Mouse (Mus musculus): Measurements from ENCODE around the gene Saal1.
"Not testable (repeated sequence)": the region's sequence is repeated elsewhere in the genome, so short reads cannot be mapped to it uniquely, and the experiment has no call there.

Saal1 gene

DNA sequence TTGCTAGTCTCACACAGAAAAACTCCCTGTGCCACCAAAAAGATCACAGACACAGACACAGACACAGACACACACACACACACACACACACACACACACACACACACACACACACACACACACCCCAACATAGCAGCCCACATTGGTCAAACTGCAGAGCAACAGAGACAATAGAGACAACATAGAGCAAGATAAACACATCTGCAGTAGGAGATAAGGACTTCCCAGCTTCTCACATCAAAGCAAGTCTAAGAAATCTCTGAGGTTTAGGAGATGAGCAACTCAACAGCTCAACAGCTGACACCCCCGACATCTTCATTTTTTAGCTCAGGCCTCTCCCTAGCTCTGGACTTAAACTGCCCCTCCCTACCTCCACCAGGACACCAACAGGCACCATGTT is 13.7 kb downstream of the Saal1 start:
- no peak for DNase-seq (ENCODE audit: extremely low spot score, low spot score)

DNA sequence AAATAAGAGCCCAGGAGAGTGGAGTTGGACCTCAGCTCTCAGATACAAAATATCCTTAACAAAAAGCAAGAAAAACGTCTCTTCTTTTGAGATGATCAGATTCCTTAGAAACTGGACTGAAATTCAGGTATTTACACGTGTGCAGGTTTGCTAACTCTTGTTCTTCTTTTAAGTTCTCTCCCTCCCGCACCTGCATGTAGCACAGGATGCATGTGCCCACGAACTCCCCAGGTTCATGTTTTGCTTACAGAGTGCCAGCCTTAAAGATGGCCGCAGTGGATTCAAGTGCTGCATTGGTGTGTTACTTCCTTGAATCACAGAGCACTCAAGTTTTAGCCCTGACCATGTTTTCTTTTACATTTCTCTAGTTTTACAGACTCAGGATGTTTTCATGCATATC is 23.7 kb downstream of the Saal1 start:
- DNase-seq (ENCODE audit: extremely low spot score, low spot score), result no peak

DNA sequence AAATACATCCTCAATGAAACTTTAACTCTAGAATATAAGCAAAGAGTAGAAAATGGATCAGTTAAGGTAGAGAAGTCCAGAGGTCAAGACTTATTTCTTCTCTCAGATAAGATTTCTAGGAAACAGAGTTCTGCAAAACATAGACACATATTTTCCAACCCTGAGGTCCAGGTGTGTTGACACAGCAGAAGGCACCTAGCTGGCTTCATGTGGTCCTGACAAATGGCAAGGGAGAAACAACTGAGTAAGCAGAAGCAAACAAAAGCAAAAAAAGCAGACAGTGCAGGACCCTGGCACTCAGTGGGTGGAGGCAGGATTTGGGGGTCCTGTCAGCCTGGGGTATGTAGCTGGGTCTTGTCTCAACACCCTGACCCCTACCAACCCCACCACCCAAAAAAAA is 29.7 kb downstream of the Saal1 start:
- DNase-seq (ENCODE audit: extremely low spot score, low spot score), result no peak

DNA sequence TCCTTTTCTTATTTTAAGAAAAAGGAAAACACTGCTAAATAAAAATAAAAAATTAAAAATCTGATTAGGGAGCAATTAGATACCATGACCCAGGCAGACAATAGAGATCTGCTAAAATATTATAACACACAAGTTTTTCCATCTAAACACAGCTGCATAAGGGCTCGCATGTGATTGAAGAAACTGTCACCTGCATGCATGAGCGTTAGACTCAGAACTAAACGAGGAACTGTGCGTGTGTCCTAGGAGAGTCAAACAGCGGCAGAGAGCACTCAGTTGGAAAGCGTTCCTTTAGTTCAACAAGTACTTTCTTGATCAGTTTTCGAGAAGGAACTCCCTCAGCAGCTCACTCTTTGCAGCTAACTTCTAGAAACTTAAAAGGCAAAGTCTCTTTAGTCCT is 31.4 kb downstream of the Saal1 start:
- not testable (repeated sequence) for DNase-seq (ENCODE audit: extremely low spot score, low spot score)

DNA sequence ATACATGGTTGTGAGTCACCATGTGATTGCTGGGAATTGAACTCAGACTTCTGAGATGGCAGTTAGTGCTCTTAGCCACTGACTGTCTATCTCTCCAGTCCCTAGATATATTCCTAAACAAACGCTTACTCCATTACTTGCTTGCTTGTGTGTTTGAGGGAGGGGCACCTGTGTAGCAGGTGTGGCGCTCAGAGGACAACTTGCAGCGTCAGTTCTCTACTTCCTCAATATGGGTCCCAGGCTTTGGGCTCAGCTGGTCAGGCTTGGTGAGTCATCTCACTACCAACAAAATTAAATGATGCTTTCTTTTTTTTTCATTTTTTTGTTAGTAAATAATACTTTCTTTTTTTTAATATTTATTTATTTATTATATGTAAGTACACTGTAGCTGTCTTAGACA is 32.1 kb downstream of the Saal1 start:
- no peak for DNase-seq (ENCODE audit: extremely low spot score, low spot score)

DNA sequence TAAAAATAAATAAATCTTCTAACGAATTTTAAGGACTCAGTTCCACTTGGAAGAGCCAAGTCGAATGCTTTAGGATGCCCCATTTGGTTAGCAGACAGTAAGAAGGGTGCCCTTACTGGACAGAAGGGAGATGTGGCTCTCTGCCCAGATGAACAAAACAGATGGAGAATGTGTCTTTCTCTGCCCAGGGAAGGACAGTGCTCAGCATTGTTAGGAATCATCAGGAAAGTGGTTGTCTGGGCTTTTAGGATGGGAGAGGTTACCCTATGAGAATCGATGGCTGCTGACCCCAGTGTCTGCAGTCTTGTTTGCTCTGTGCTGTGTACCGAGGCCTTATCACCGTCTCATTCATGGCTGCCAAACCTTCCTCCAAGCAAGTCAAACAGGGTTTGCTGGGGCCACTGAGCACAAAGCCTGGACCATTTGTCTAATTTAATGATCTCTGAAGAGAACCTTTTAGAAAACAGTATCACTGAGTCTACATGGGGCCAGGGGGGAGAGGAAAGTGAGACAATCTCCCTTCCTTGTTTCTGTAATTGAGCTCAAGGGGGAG is 33.6 kb downstream of the Saal1 start:
- no peak for DNase-seq (ENCODE audit: extremely low spot score, low spot score)

DNA sequence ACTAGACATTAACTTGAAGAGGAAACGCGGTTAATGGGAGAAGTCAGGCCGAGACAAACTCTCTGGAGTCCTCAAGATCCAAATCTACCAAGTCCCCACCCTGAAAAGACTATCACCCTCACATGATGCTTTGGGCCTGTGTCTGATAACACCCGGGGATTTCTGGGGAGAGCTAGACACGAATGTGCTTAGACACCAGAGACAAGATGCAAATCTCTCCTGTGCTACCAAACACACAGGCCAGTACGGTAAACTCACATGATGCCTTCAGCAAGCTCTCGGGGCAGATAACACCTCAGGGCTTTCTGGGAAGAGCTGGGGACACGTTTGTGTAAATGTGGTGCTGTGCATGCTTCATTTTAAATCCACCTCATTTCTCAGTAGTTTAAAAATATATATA is 34.6 kb downstream of the Saal1 start:
- DNase-seq (ENCODE audit: extremely low spot score, low spot score), result no peak

DNA sequence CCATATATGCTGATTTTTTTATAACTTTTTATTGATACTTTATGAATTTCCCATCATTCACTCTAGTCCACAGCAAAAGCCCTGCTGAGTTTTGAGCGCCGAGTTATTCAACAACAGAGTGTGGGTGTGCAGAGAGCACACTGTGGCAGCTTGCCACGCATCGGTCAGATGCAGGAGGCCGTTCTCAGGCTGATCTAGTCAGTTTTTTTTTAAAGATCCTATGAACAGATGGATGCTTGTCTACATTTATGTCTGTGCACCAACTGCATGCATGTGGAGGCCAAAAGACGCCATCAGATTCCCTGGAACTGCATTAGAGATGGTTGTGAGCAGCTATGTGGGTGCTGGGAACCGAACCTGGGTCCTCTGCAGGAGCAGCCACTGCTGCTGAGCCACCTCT is 35.4 kb downstream of the Saal1 start:
- no peak for DNase-seq (ENCODE audit: extremely low spot score, low spot score)

DNA sequence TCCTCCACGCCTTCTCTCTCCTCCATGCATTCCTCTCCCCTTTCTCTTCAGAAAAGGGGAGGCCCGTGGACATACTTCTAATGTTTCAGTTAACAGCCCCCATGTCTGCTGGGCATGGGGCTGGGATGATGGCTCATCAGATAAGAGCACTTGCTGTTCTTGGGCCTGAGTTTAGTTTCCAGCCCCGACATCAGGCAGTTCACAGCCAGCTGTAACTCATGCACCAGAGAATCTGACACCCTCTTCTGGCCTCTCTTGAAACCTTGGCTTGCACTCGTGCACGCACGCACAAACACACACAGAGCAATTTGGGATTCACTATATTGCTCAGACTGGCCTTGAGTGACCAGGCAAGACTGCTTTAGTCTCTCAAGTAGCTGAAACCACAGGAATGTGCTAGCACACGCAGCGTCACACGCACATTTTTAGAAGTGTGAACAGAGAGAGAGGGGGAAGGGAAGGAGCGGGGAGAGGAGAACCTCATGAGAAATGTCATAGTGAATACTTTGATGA is 38.3 kb downstream of the Saal1 start, which contains the start of gene Tph1:
Gene Tph1, minus strand, starts transcription at position 378 of the 513 bp plus-strand sequence.
- DNase-seq (ENCODE audit: extremely low spot score, low spot score), result no peak

DNA sequence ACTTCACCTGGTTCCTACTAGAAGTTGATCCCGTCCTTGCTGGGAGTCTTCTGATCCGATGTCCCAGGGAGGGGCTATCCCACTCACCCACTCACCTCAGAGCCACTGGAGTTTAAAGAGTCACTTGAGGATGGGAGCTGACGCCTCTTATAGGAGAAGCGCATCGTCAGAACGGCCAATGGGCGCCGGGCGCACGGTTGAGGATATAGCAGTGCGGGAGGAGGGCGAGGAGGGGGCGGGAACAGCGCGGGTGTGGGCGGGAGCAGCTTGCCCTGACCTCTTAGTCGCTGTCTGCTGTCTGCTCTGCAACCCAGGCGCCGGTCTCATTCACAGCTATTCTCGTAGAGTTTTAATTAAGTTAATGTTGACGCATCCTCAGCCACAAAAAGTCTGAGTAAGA is 43.2 kb downstream of the Saal1 start:
- peak; percentile 43 for DNase-seq (ENCODE audit: extremely low spot score, low spot score)

DNA sequence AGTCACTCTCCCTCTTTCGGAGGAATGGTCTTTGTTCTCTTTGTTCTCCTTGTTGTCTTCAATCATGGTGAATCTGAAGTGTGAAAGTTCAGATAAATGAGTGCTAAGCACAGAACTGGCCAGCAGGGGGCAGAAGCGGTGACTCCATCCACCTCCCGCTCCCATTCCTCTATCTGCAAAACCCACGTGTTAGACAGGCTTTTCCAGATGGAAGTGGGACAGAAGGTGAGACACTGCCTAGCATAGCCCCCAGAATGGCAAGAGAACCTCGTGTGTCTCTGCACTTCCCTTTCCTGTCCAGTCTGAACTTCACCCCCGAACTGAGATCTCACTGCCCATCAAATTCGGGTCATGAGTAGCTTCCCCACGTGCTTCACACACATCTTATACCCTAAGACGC is 45.2 kb downstream of the Saal1 start:
- peak; percentile 54 for DNase-seq (ENCODE audit: extremely low spot score, low spot score)

DNA sequence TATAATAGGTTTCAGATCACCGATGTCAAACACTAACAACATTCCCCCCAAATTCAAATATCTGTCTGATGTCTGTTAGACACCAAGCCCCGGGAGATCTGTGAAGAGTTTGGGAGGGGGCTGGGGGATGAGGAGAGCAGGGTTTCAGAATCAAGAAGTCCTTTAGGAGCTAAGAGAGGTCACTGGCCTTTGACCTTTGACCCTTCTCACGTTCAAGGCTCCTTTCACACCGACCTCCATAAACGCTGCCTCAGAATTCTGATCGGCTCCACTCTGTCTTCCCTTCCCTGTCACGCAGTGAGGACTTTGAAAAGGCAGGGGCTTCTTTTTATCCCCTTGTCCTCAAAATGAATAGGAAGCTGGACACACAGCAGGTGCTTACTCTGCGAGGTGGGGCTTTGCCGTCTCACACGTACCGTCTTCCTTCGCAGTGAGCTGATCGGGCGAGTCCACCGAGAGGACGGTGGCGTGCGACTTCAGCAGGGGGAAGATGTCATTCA is 48.8 kb downstream of the Saal1 start:
- no peak for DNase-seq (ENCODE audit: extremely low spot score, low spot score)

DNA sequence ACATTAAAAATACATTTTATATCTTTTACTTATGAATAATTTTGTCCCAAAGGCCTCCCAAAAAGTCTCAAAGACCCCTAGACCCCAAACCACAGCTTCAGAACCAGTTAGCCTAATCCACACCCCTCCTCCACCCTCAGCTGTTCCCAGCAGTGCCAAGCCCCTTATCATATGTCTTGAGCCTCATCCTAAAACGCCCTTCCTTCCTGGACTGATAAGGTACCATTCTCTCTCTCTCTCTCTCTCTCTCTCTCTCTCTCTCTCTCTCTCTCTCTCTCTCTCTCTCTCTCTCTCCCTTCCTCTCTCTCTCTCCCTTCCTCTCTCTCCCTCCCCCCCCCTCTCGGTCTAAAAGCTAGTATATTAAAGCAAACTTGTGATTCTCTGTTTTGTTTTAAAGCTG is 58.2 kb downstream of the Saal1 start:
- DNase-seq (ENCODE audit: extremely low spot score, low spot score), result no peak

DNA sequence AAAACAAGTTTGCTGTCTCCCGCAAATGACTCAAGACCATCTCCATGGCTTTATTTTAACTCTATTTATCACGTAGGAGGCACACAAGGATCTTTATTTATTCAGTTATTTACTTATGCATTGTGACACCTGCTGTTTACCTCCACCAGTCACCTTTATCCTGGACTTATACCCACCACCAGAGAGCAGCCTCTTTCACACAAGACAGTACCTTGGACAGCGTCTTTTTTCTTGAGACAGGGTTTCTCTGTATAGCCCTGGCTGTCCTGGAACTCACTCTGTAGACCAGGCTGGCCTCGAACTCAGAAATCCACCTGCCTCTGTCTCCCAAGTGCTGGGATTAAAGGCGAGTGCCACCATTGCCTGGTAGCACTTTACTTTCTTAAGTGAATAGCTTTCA is 60.2 kb downstream of the Saal1 start:
- DNase-seq (ENCODE audit: extremely low spot score, low spot score), result not testable (repeated sequence)

DNA sequence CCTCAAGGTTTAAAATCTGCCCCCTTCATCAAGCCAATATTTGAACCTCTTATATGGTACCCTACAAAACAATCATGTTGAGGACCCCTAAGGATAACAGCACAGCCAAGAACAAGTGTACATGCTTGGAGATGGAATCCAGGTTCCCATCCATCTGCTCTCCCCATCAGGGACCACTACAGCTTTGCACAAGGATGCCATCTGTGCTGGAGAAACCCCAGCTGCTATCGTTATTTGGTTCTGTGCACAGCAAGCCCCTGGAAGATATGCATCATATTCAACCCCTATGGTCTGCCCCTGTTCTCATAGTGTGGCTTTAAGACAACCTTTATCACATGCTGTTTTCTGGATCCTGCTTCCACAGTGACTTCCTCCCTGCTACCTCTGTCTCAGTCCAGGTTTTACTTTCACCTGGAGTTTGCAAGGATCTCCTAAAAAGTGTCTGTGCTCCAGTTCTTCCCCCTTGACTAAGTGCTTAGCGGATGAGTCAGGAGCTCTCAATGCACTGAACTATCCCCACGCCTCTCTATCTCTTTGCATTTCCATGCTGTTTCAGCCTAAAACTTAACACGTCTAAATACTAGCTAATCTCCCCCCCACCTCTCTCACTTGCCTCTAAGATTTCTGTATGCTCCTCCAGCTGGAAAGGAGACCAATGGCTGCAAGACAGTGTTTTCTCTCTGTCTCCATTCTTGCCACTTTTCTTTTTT is 61.9 kb downstream of the Saal1 start:
- DNase-seq (ENCODE audit: extremely low spot score, low spot score), result no peak

DNA sequence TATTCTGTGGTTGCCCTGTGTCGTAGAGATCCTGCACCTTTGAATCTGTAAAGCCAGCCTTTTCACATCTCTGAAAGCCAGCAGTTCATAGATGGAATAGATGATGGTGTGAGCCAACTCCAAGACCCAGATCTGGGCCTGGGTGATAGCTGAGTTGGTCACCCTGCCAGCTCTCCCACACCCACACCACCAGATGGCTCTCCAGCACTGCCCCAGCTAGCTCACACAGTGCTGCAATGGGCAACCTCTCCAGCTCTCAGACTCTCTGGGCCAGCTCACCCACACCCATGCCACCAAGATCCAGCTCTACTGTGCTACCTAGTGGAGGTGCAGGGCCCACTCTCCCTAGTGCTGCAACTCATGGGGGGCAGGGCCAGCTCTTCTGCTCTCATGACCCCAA is 67.3 kb downstream of the Saal1 start:
- no peak for DNase-seq (ENCODE audit: extremely low spot score, low spot score)

DNA sequence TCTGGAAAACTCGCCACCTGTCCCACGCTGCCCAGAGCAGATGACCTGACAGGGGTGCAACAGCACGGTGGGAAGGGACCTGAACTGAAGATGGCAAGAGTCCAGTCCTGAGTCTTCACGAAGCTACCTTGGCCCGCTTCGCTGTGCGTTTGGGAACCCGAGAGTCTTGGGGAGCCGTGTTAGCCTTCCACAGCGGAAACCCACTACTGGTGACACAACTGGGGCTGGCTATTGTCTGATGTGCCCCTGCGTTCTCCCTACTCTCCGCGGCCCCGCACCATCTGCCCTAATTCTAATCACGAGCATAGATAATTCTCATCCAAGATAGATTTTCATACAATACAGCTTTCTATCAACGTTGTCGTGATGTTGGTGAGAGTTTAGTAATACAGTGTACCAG is 70.4 kb downstream of the Saal1 start:
- DNase-seq (ENCODE audit: extremely low spot score, low spot score), result no peak

DNA sequence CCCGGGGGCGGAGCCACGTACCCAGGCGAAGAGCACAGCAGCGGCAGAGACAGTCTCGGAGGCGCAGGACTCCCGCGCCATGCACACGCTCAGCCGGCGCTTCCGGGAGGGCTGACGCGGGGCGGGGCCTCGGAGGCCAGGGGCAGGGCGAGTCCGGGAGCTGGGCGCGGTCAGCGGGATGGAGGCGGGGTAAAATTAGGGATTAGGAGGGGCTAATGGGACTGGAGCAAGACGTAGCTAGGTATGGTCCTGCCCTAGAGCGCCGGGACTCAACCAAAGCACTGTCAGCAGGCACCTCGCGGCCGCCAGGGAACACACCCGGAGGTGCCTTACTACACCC is 70.8 kb downstream of the Saal1 start, which contains the start of gene Sergef:
Gene Sergef, minus strand, starts transcription at position 116 of the 340 bp plus-strand sequence.
- DNase-seq (ENCODE audit: extremely low spot score, low spot score), result peak; percentile 87

DNA sequence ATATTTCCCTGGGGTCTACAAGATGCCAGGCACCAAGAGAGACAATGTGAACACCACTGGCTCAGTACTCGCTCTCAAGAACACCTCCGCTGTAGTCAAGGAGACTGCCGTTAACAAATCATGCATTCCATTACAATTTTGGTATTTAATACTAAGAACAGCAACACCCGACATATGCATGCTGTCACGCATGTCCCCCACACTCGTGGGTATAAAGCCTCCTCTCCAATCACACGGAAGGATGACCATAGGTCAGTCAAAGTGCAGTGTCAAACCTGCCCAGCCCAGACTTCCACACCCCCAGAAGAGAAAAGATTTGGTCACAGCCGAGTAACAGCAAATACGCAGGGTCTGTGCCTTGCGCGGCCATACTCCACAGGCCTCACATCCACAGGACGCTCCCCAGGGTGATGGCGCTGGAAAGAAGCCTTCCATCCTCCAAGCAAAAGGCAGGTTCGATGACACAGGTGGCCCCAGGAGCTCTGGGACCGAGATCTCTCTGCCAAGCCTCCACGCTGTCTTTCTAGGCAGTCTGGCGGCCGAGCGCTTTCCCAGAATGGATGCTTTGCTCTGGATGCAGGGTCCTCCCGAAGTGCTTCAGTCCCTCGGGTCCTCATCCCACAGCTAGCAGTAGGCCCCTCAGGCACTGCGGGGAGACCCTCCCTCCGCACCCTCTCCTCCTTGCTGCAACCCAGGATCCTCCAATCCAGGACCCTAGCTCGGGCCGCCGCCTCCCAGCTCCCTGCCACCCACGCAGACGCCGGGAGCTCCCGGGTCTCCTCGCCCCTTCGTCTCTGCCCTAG is 71.4 kb downstream of the Saal1 start:
- no peak for DNase-seq (ENCODE audit: extremely low spot score, low spot score)
